Mouse (Mus musculus) olfactory bulb, adult 2 months (tissue): ENCODE data around the gene Gm4952. TPM values are rescaled to one million over a fixed set of nuclear protein-coding genes. Genes with fewer than 3 reads are reported as not detected.

Source experiments
- H3K27ac ChIP-seq: fragments of 200-500 bp; 2 replicates; pipeline ENCODE4 v1.5.1; 2012; ENCODE audit warnings: low read depth, low read length; ENCODE audit not compliant: insufficient read depth
- H3K4me1 ChIP-seq: fragments of 200-500 bp; 2 replicates; pipeline ENCODE4 v1.6.1; 2012; ENCODE audit warnings: low read length; ENCODE audit not compliant: control insufficient read depth, insufficient read depth
- H3K4me3 ChIP-seq: fragments of 200-500 bp; 2 replicates; pipeline ENCODE4 v1.5.1; 2012; ENCODE audit warnings: mild to moderate bottlenecking, low read depth, low read length, moderate library complexity; ENCODE audit not compliant: insufficient read depth
- CTCF ChIP-seq: fragments of 200-500 bp; IDR thresholded peaks from 2 replicates; pipeline ENCODE4 v1.5.1; 2012; ENCODE audit warnings: low read depth, mild to moderate bottlenecking, low read length, moderate library complexity; ENCODE audit not compliant: insufficient read depth
- POLR2A ChIP-seq: fragments of 200-500 bp; IDR thresholded peaks from 2 replicates; pipeline ENCODE4 v1.6.1; 2012; ENCODE audit warnings: mild to moderate bottlenecking, low read depth, low read length, moderate library complexity; ENCODE audit not compliant: insufficient read depth
- WGBS: fragments of 180-500 bp; shearing (Covaris S2); methylation state at CpG from one replicate; pipeline ENCODE4 v1.1.7; 2018; 5-methylcytosine and 5-hydroxymethylcytosine counted together
- polyA plus RNA-seq: library from polyadenylated mRNA; stranded (reverse); fragments of >200 nt; gene quantifications from 2 replicates; pipeline ENCODE4 v1.2.4, GENCODE M21; 2012; ENCODE audit warnings: low replicate concordance; ENCODE audit not compliant: missing spikeins, insufficient read depth, insufficient read length

Gm4952 gene
- polyA plus RNA-seq, 1 experiment: not detected

DNA sequence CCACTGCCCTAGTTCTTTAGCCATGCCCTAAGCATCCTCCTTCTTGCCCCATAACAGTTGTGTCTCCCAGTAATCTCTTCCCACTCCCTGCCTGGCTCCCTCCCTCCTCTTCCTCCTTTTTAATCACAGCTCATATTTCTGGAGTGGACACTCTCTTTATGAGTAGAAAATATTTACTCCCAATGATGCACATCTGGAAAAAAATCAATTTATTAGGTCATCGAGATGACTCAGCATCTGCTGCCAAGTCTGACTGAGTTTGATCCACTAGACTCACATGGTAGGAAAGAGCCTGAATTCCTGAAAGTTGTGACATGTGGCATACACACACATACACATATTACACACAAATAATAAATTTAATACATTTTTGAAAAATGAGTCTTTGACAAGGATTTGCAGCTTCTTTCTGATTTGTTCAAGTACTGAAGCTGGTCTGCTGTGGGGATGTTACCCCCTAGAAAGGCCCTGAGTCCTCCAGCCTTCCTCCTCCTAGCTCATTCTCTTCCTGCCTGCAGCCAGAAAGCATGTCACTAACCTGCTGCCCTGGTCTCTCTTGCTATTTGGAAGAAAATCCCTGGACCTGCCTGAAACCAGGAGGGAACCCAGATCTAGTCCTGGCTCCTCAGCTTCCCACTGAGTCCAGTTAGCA, 27.0 kb upstream of the Gm4952 start:
- H3K4me3 ChIP-seq: peak overlapping the region; percentile 7; the same call in 1 of the 2 replicates
- H3K27ac ChIP-seq: no peak overlapping the region
- WGBS: 86% methylated on average over 1 of the region's 1 CpGs
- TF ChIP-seq POLR2A: no peak
- TF ChIP-seq CTCF: no peak
- peaks cover 4% of the 10 kb centered on the region; the same call in 1 of the 2 replicates for H3K4me1 ChIP-seq

DNA sequence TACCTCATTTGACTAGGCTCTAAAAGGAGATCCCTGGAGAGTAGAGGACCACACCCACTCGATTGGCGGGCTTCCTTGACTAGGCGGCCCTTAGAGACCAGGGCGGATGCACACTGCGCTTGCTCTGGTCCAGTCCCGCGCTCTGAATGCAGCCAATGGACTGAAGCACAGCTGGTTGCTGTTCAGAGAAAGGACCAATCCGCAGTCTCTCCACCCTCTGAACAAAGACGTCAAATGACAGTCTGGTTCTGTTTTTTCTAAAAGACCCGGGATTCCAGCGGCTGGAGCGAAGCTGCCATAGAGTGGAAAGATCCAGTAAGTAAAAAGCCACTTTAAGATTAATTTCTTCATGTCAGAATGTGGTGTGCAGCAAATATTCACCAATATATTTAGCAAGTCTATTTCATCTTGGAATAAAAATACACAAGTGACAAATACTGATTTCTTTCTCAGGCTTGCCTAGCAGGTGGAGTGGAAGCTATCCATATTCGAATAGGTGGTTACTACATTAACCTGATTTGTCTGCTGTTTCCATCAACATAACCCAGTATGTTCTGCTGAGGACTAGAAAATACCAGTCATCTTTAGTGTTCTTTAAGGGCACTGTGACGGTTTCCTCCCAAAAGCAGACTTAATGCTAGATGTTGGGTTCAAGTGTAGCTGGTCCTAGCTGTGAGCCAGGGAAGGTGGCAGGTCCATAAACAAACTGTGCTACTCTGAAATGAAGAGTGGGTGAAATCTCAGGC, 26.3 kb upstream of the Gm4952 start:
- no peak for TF ChIP-seq POLR2A
- TF ChIP-seq CTCF: no peak
- Histone ChIP-seq H3K27ac (no peak overlapping the region), H3K4me1 (peaks cover 4% of the 10 kb centered on the region; the same call in 1 of the 2 replicates), H3K4me3 (peak overlapping the region; percentile 7; the same call in 1 of the 2 replicates)
- WGBS: 4% methylated on average over 14 of the region's 14 CpGs

DNA sequence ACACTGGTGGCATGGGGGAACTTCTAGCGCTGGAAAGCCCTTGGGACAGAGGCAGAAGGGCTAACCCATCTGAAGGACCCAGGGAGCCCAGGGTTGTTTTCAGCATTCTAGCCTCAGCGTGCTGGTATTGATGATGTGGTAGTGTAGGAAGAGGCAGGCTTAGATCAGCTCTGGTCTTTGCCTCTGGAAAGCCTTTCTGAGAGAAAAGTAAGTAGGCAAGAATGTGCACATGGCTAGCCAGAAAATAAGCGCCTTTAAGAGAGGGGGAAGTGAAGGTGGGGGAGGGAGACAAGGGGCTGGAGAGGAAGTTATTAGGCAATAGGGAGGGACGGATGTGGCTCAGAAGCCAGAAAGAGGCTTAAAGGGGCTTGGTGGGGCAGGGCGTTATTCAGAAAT, 25.8 kb upstream of the Gm4952 start:
- TF ChIP-seq CTCF (no peak), POLR2A (no peak)

DNA sequence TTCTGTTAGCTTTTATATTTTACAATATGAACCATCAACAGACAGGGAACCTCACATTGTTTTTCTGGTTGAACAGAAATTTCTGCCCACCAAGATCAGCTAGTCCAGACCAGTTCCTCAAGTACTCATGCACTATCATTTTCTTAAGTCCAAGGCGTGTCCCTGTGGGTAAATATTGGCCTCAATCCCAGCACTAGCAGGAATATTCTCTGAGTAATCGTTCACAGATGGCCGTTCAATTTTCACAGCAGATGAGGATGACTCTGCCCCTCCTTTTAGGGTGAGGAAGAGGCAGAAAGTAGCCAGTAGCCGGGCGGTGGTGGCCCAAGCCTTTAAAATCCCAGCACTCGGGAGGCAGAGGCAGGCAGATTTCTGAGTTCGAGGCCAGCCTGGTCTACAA, 24.7 kb upstream of the Gm4952 start:
- TF ChIP-seq CTCF: no peak
- TF ChIP-seq POLR2A: no peak
- no peak overlapping the region for H3K27ac ChIP-seq
- no peak overlapping the region for H3K4me3 ChIP-seq
- peaks cover 4% of the 10 kb centered on the region; the same call in 1 of the 2 replicates for H3K4me1 ChIP-seq
- 70% methylated on average over 7 of the region's 7 CpGs for WGBS

More for the DNA sequence above, 25.8 kb upstream of the Gm4952 start:
- WGBS: 20% methylated on average over 5 of the region's 5 CpGs
- Histone ChIP-seq H3K4me1 (peaks cover 4% of the 10 kb centered on the region; the same call in 1 of the 2 replicates), H3K27ac (no peak overlapping the region), H3K4me3 (no peak overlapping the region)

DNA sequence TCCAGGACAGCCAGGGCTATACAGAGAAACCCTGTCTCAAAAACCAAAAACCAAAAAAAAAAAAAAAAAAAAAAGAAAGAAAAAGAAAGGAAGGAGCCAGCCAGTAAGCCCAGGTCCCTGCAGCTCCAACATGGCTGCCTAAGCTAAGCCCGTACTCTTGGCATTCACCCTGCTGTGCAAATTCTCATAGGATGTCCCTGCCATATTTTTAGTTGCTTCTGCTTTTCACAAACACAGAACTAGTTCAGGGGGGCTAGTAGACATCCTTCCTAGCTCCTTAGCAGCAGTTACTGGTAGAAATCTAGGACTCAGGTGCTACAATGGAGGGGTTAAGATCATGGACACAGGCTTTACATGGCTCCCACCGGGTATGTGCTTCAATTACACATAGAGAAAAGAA, 24.3 kb upstream of the Gm4952 start:
- no peak for TF ChIP-seq POLR2A
- no peak for TF ChIP-seq CTCF
- Histone ChIP-seq H3K4me3 (no peak overlapping the region), H3K4me1 (peaks cover 4% of the 10 kb centered on the region; the same call in 1 of the 2 replicates), H3K27ac (no peak overlapping the region)
- WGBS: 71% methylated on average over 2 of the region's 2 CpGs

DNA sequence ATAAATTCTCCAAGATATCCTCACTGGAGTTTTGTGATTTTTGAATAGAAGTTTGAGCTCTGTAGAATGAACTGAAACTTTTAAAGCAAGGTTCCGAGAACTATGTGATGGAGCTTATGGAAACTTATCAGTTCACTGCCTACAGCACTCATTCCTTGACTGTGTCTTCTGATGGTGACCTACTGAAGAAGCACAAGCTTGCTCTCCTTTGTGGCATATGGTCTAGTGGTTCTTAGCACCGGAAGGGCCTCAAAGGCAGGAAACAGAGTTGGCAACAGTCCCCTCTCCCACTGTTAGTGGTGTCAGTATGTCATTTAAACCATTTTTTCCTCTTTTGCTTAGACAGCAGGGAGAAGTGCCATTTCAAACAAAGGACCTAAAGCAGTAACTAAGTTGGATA, 23.1 kb upstream of the Gm4952 start:
- H3K4me3 ChIP-seq: no peak overlapping the region
- no peak overlapping the region for H3K27ac ChIP-seq
- TF ChIP-seq CTCF: no peak
- TF ChIP-seq POLR2A: no peak
- 82% methylated on average over 2 of the region's 2 CpGs for WGBS
- H3K4me1 ChIP-seq: peaks cover 4% of the 10 kb centered on the region; the same call in 1 of the 2 replicates

DNA sequence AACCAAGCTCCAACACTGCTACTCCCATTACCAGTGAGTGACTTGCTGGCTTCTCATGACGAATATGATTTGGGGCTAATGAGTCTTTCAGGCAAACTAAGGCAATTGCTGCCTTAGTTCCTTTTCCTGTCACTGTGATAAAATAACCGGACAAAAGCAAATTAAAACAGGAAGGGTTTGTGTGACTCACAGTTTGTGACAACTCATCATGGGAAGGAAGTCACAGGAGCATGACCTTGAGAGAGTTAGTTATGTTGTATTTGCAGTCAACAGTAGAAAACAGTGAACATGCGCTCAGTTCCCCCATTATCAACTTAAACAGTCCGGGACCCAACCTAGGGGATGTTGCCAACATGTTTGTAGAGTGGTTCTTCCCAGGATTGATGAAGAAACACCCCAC, 14.5 kb upstream of the Gm4952 start:
- TF ChIP-seq POLR2A: no peak
- TF ChIP-seq CTCF: no peak
- Histone ChIP-seq H3K4me1 (no peaks in the 10 kb centered on the region), H3K4me3 (no peak overlapping the region), H3K27ac (no peak overlapping the region)
- 83% methylated on average over 4 of the region's 4 CpGs for WGBS

DNA sequence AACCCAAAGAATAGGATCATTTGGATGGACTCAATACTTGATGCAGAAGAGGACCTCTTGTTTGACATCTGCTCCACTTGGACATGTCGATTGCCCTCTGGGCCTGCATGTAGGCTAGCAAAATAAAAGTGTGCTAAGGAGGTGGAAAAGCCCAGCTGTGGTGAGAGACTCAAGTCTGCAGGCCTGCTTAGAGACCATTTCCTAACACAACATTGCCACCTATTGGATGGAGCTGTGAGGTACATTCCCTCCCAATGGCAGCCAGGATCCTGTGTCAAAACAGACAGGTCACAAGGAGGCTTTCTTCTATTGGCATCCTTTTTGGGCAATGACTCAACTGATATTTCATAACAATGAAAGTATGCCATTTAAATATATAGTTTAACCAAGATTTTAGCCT, 7.9 kb upstream of the Gm4952 start:
- H3K27ac ChIP-seq: no peak overlapping the region
- no peak overlapping the region for H3K4me3 ChIP-seq
- peaks cover 13% of the 10 kb centered on the region for H3K4me1 ChIP-seq
- 3% methylated on average over 1 of the region's 1 CpGs for WGBS
- TF ChIP-seq POLR2A (no peak), CTCF (no peak)

DNA sequence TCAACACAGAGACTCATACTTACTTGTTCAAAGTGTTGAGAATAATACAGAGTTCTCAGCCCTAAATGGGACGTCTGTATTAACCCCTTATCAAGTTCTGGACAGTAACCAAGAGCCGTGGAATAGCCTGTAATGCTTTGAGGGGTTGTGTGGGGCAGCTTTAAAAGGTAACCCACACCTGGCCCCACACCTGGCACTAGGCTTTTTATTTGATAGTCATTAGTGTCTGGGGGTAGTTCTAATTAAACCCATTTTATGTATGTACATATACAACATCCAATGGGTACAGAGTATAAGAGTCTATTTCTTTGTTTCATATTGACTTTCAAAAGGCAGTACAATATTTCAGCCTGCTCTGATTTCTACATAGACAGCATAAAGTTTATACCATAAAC, 4.6 kb upstream of the Gm4952 start:
- peaks cover 13% of the 10 kb centered on the region for H3K4me1 ChIP-seq
- no peak for TF ChIP-seq CTCF
- TF ChIP-seq POLR2A: no peak
- H3K27ac ChIP-seq: no peak overlapping the region
- peak overlapping the region; percentile 70 for H3K4me3 ChIP-seq
- 53% methylated on average over 2 of the region's 2 CpGs for WGBS
